Mouse (Mus musculus): ENCODE results near the gene Clybl. TPM values are rescaled to one million over a fixed set of nuclear protein-coding genes. Genes with fewer than 3 reads are reported as not detected.

The Clybl gene
- total RNA-seq, 2 experiments from 2014 or later = 9.7 to 24.2 TPM

- no peak for ATAC-seq (replicated peaks; ENCODE audit: poor library complexity, severe bottlenecking)
Observed at GRCm38 (mm10) chr14:122380896-122381845, 199.7 kb downstream of the Clybl start.

GRCm38 (mm10) chr14:122382281-122382680 lies 200.8 kb downstream of the Clybl start:
- ATAC-seq (replicated peaks; ENCODE audit: poor library complexity, severe bottlenecking) = no peak

- ATAC-seq (replicated peaks; ENCODE audit: poor library complexity, severe bottlenecking) = no peak
Observed at GRCm38 (mm10) chr14:122383931-122384330, 202.4 kb downstream of the Clybl start.

- no peak for ATAC-seq (replicated peaks; ENCODE audit: poor library complexity, severe bottlenecking)
Observed at GRCm38 (mm10) chr14:122384447-122385237, 203.1 kb downstream of the Clybl start.

GRCm38 (mm10) chr14:122385238-122385534 lies 203.7 kb downstream of the Clybl start:
- ATAC-seq (replicated peaks; ENCODE audit: poor library complexity, severe bottlenecking) = no peak

- ATAC-seq (replicated peaks; ENCODE audit: poor library complexity, severe bottlenecking) = no peak
Observed at GRCm38 (mm10) chr14:122385758-122386157, 204.3 kb downstream of the Clybl start.

- ATAC-seq (replicated peaks; ENCODE audit: poor library complexity, severe bottlenecking) = no peak
Observed at GRCm38 (mm10) chr14:122386281-122387130, 205.0 kb downstream of the Clybl start.

- no peak for ATAC-seq (replicated peaks; ENCODE audit: poor library complexity, severe bottlenecking)
Observed at GRCm38 (mm10) chr14:122387781-122388180, 206.3 kb downstream of the Clybl start.

- ATAC-seq (replicated peaks; ENCODE audit: poor library complexity, severe bottlenecking) = no peak
Observed at GRCm38 (mm10) chr14:122388431-122389031, 207.0 kb downstream of the Clybl start.

- no peak for ATAC-seq (replicated peaks; ENCODE audit: poor library complexity, severe bottlenecking)
Observed at GRCm38 (mm10) chr14:122389684-122390370, 208.3 kb downstream of the Clybl start.

GRCm38 (mm10) chr14:122390935-122391334 lies 209.4 kb downstream of the Clybl start:
- ATAC-seq (replicated peaks; ENCODE audit: poor library complexity, severe bottlenecking) = no peak

- ATAC-seq (replicated peaks; ENCODE audit: poor library complexity, severe bottlenecking) = no peak
Observed at GRCm38 (mm10) chr14:122393119-122393518, 211.6 kb downstream of the Clybl start.

- no peak for ATAC-seq (replicated peaks; ENCODE audit: poor library complexity, severe bottlenecking)
Observed at GRCm38 (mm10) chr14:122398676-122399075, 217.2 kb downstream of the Clybl start.

- ATAC-seq (replicated peaks; ENCODE audit: poor library complexity, severe bottlenecking) = no peak
Observed at GRCm38 (mm10) chr14:122399906-122400305, 218.4 kb downstream of the Clybl start.

GRCm38 (mm10) chr14:122401886-122402285 lies 220.4 kb downstream of the Clybl start:
- ATAC-seq (replicated peaks; ENCODE audit: poor library complexity, severe bottlenecking) = no peak

GRCm38 (mm10) chr14:122402716-122403258 lies 221.3 kb downstream of the Clybl start:
- no peak for ATAC-seq (replicated peaks; ENCODE audit: poor library complexity, severe bottlenecking)

- no peak for ATAC-seq (replicated peaks; ENCODE audit: poor library complexity, severe bottlenecking)
Observed at GRCm38 (mm10) chr14:122403422-122403940, 222.0 kb downstream of the Clybl start.

- ATAC-seq (replicated peaks; ENCODE audit: poor library complexity, severe bottlenecking) = no peak
Observed at GRCm38 (mm10) chr14:122404596-122405154, 223.2 kb downstream of the Clybl start.

GRCm38 (mm10) chr14:122405236-122405635 lies 223.7 kb downstream of the Clybl start:
- no peak for ATAC-seq (replicated peaks; ENCODE audit: poor library complexity, severe bottlenecking)

All from granulocyte monocyte progenitor cell, adult 5-6 weeks (primary cell).